Mouse (Mus musculus) heart, postnatal 25 days (tissue): ENCODE results near the gene Map3k15. TPM values are rescaled to one million over a fixed set of nuclear protein-coding genes. Genes with fewer than 3 reads are reported as not detected.

ENCODE experiments used
- DNase-seq: peaks from one replicate; pipeline ENCODE4 v3.0.0; 2022; ENCODE audit warnings: low spot score
- intact Hi-C: fragments of 180-260 bp; cut with DNase I; formaldehyde crosslinking; loops from one replicate; pipeline ENCODE4 v1.15.1; 2025
- total RNA-seq, 2 experiments: library from RNA; stranded (reverse); gene quantifications; 2 replicates each; pipeline ENCODE4 v1.2.3; 2021

The Map3k15 gene
- total RNA-seq, 2 experiments from 2014 or later: 0.34 to 0.45 TPM

- no peak for DNase-seq
- intact Hi-C loops: loop anchor here (5.0 to 10.0 kb wide), 3 partner anchors 129 to 491 kb away; partner anchors contain the start of genes Map3k15 and Sh3kbp1
Observed at GRCm38 (mm10) chrX:160116074-160116473, 127.8 kb downstream of the Map3k15 start.

DNA sequence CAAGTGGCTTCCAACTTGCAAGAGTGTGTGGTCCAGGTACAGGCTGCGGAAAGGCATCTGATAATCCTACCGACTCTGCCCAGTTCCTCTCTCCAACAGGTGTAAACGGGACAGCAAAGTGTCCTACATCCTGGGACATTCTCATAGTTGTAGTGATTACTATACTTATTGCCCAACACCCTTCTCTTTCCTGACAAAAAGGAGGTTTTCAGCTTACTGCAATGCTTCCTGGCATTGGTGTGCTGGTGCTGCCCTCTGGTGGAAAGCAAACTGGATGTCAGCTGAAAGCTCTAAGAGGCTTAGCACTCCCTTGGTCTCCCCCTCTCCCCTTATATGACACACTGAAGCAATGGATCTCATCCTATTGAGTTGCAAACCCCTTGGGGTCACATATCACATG, 128.4 kb downstream of the Map3k15 start:
- DNase-seq: no peak
- intact Hi-C loops: loop anchor here (5.0 to 10.0 kb wide), 3 partner anchors 129 to 492 kb away; partner anchors contain the start of genes Map3k15 and Sh3kbp1

- DNase-seq: no peak
- intact Hi-C loops: loop anchor here (10.0 kb wide), 1 partner anchor 631 kb away; the partner anchor contains the start of gene Rs1
Observed at GRCm38 (mm10) chrX:160134136-160134843, 146.1 kb downstream of the Map3k15 start.

- DNase-seq: no peak
- intact Hi-C loops: loop anchor here (10.0 kb wide), 1 partner anchor 629 kb away; the partner anchor contains the start of gene Rs1
Observed at GRCm38 (mm10) chrX:160135719-160136118, 147.5 kb downstream of the Map3k15 start.

DNA sequence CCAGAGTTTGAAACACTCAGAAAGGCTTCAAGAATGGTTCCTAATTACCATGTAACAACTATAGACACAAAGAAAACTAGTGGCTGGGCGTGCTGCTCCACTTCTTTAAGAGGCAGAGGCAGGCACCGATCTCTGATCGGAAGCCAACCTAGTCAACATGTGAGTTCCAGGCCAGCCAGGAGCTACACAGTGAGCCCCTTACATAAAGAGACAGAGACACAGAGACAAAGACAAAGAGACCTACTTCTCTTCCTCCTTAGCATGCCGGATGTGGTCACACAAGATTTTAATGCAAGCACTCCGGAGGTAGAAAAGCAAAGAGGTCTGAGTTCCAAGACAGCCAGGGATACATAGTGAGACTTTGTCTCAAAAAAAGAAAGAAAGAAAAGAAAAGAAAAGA, 147.9 kb downstream of the Map3k15 start:
- intact Hi-C loops: loop anchor here (10.0 kb wide), 1 partner anchor 629 kb away; the partner anchor contains the start of gene Rs1
- DNase-seq: no peak

DNA sequence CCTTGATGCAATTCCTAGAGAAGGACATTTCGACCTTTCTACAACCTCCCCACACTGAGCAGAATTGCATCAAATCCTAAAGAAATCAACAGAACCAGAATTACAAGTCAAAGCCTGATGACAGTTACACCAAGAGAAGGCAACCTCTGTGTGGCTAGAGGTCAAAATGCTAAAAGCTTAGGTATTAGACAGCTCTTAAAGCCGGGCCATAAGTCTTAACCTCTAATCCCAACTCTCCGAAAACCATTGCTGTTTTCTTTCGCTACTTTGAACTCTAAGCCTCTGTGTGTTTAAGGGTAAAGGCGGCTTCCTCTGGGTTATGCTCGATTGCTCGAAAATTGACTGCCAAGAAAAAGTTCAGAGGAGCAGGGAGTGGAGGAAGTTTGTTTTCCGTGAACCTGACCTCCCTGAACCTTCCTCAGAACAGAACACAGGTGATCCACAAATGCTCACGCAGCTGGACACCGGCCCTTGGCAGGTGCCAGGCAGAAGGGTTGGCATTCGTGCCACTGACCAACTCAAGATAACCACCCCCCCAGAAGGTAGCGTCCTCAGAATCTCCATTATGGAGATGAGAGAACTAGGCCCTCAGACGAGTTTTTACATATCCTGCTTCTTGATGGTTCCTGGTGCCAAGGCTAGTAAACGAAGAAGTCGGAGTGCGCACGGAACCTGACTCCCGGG, 149.1 kb downstream of the Map3k15 start:
- DNase-seq: no peak
- intact Hi-C loops: loop anchor here (10.0 kb wide), 1 partner anchor 627 kb away; the partner anchor contains the start of gene Rs1

DNA sequence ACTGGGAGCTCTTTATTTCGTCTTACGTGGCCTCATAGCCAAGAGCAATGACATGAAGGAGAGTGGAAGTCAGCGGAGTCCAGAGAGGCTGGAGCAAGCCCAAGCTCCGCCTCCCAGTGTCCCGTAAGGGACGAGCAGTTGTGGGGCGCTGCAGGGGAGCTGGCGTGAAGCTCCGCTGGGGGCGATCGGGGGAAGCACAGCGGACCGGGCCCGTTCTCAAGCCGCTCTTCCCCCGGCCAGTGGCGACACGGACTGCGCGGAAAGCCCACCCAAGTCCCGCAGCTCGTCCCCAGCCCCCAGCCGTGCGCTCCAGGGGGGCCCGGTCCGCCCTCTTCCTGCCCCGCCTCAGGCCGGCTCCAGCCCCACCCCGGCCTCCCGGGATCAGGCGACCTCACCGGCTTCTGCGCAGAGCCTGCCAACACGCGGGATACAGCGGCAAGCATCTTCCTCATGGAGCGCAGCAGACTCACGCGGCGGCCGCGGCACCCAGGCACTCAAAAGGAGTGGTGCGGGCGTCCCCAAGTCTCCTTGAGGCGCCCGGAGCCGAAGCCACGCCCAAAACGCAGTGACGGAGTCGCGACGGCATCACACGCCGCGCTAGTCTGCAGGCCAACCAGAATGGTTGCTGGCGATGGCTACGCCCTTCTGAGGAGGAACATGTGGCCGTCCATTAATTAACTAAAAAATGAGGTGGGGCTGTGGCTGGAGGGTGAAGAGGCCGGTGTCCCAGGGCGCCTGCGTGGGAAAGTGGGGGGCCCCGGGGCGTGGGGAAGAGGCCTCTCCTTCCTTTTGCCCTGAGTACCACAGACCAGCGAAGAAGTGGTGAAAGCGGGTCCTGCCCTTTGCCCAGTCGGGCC, 149.9 kb downstream of the Map3k15 start, which contains the start of gene Pdha1:
Gene Pdha1, minus strand, starts transcription at position 553 of the 857 bp plus-strand sequence.
- intact Hi-C loops: loop anchor here (10.0 kb wide), 1 partner anchor 627 kb away; the partner anchor contains the start of gene Rs1
- DNase-seq: peak; percentile 86

DNA sequence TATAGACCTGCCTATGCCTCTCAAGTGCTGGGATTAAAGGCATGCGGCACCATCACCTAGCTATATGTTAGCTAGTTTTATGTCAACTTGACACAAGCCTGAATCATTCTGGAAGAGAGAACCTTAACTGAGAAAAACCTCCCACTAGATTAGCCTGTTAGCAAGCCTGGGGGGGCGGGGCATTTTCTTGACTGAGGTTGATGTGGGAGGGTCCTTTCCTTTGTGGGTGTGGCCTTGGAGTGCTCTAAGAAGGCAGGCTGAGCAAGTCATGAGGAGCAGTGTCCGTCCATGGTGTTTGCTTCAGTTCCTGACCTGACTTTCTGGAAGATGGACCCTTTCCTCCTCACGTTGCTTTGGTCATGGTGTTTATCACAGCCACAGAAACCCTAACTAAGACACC, 158.6 kb downstream of the Map3k15 start:
- DNase-seq: no peak
- intact Hi-C loops: no loop called here

GRCm38 (mm10) chrX:160147406-160147805, 159.2 kb downstream of the Map3k15 start:
- intact Hi-C loops: no loop called here
- DNase-seq: no peak

DNA sequence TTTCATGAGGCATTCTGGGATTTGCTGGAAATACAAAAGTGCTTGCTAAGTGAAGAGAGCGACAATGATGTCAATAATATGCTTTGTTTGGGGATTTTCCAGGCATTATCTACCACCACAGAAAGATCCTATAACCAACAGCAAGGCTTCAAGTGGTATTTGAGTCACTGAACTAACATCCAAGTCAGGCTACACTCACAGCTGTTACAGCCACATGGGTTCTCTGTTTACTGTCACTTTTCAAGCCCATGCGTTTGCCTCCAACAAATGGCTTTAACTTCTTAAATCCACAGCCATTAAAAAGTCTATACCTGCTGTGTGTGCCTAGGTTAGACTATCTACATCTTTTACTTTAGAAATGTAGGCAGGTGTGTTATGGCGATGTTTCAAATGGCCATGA, 160.6 kb downstream of the Map3k15 start:
- intact Hi-C loops: no loop called here
- no peak for DNase-seq

GRCm38 (mm10) chrX:160153147-160153815, 165.0 kb downstream of the Map3k15 start:
- intact Hi-C loops: loop anchor here (1.0 to 10.0 kb wide), 2 partner anchors 462 to 880 kb away; no protein-coding TSS in a partner anchor
- no peak for DNase-seq

DNA sequence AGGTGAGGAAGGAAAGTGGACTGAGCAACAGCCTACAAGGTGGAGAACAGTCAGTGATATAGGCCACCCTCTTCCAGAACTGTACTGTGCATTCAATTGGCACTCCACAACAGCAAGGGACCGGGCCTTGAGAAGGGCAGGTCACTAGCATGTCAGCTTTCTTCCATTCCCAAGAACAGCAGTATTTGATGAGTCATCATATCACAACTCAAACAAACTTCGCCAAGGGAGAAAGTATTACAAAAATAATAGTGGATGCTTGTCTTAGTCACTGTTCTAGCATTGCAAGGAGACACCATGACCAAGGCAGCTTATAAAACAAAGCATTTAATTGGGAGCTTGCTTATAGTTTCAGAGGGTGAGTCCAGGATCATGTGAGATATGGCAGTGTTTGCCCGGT, 176.0 kb downstream of the Map3k15 start:
- intact Hi-C loops: no loop called here

DNA sequence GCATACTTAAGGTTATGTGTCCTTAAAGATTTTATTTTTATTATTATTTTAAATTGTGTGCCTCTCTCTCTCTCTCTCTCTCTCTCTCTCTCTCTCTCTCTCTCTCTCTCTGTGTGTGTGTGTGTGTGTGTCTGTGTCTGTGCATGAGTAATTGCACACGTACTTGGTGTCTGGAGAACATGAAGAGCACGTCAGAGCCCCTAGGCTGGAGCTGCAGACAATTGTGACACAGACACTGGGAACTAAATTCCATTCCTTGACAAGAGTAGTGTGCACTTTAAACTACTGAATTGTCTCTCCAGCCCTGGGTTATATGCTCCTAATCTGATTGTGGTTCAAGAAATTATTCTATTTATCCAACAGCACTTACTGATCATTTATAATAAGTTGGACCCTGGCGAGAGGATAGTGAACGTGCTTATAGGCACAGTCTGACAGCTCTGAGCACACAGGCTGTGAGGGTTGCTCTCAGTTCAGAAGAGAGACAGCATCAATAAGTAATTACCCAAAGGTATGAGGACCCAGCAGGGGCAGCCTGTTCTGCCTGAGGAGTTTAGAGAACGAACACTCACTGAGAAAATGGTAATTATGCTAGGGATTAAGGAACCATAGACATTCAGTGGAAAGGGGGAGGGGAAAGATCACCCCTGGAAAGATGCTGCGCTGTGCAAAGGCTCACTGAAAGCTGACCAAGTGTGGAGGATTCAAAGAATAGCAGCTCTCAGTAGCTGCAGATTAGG, 178.2 kb downstream of the Map3k15 start:
- intact Hi-C loops: no loop called here
- DNase-seq: no peak

More for the DNA sequence above, 176.0 kb downstream of the Map3k15 start:
- DNase-seq: no peak

DNA sequence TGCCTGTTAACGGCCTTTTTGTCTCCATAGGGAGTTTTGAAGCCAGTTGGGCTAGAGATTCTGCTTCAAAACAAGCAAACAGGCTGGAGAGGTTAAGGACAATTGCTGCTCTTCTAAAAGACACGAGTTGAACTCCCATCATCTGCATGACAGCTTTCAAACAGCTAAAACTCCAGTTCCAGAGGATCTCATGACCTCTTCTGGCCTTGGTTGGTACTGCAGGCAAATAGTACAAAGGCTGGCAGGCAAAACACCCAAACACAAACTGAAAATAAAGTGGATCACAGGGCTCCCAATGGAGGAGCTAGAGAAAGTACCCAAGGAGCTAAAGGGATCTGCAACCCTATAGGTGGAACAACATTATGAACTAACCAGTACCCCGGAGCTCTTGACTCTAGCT, 181.9 kb downstream of the Map3k15 start:
- intact Hi-C loops: loop anchor here (2.0 to 5.0 kb wide), 2 partner anchors 15 to 183 kb away; partner anchors contain the start of gene Map3k15
- no peak for DNase-seq

Other genes starting within 250 kb of the Map3k15 start
- gene Pdha1, start 150.0 kb downstream of the Map3k15 start, total RNA-seq: 1,000 to 10,000 TPM; 1,149 to 1,208 TPM